21 mouse cellular contexts compared by ENCODE assay signal in the genomic region with DNA sequence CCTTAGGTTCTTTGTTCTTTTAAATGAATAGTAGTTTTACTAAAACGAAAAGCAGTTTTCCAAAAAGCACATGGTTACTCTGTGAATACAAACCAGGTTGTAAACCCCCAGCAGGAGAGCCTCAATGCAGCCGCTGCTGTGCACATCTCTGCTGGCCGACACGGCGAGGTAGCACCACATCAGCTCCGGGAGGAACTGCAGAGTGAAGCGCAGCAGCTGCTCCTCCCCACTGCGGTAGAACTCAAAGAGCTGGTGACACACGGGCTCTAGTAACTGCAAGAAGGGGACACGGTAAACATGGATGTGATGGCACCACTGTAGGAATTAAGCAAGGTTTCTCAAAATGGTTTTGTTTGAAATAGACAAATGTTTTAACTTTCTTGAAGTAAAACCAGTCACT.
"Had no signal": no experiment of that assay in that cellular context is flagged by ENCODE, and none has a peak within 500 bp of the region (broad histone marks: within the 10 kb centered on the region; RNA-seq: fewer than 3 reads in every experiment).

No protein-coding gene starts in this region.

- H3K4me1 ChIP-seq: liver, embryonic 12.5 days had no signal

- DNase-seq: gastrocnemius, postnatal 14 days; gastrocnemius, postnatal 36 days; heart, adult 18-20 months; heart, postnatal 14 days; heart, postnatal 36 days; kidney, adult 11 months; kidney, adult 2 months; kidney, adult 9 months; kidney, postnatal 14 days; kidney, postnatal 36 days; layer of hippocampus, adult 9-11 months; layer of hippocampus, postnatal 36 days; left cerebral cortex, postnatal 4 days had no signal

- H3K4me3 ChIP-seq: heart, embryonic 13.5 days; heart, embryonic 15.5 days; hindbrain, embryonic 13.5 days; hindbrain, embryonic 15.5 days; kidney, embryonic 15.5 days; limb, embryonic 13.5 days; limb, embryonic 15.5 days; liver, embryonic 12.5 days had no signal

- H3K9me3 ChIP-seq: heart, embryonic 13.5 days; heart, embryonic 15.5 days; hindbrain, embryonic 13.5 days; hindbrain, embryonic 15.5 days; kidney, embryonic 15.5 days; limb, embryonic 13.5 days; limb, embryonic 15.5 days; liver, embryonic 12.5 days had no signal

- H3K27me3 ChIP-seq: heart, embryonic 13.5 days; heart, embryonic 15.5 days; hindbrain, embryonic 13.5 days; hindbrain, embryonic 15.5 days; kidney, embryonic 15.5 days; limb, embryonic 13.5 days; limb, embryonic 15.5 days; liver, embryonic 12.5 days had no signal
